Mouse (Mus musculus) small intestine, adult 2 months (tissue): ENCODE data around the gene Epdr1. TPM values are rescaled to one million over a fixed set of nuclear protein-coding genes. Genes with fewer than 3 reads are reported as not detected.

Source experiments
- H3K27ac ChIP-seq: fragments of 200-500 bp; 2 replicates; pipeline ENCODE4 v1.5.1; 2012; ENCODE audit warnings: low read depth, low read length, control low read depth, inconsistent platforms; ENCODE audit not compliant: insufficient read depth
- H3K27me3 ChIP-seq: fragments of 200-500 bp; 2 replicates; pipeline ENCODE4 v1.6.1; 2012; ENCODE audit warnings: mild to moderate bottlenecking, moderate library complexity, low read length, inconsistent platforms; ENCODE audit not compliant: control insufficient read depth, insufficient read depth
- H3K36me3 ChIP-seq: fragments of 200-500 bp; 2 replicates; pipeline ENCODE4 v1.6.1; 2012; ENCODE audit warnings: mild to moderate bottlenecking, low read length, control low read depth, inconsistent platforms; ENCODE audit not compliant: control insufficient read depth, insufficient read depth
- H3K4me1 ChIP-seq: fragments of 200-500 bp; 2 replicates; pipeline ENCODE4 v1.6.1; 2012; ENCODE audit warnings: low read length, inconsistent platforms, mixed read lengths; ENCODE audit not compliant: control insufficient read depth, insufficient read depth, insufficient read length
- H3K4me3 ChIP-seq: fragments of 200-500 bp; 2 replicates; pipeline ENCODE4 v1.5.1; 2012; ENCODE audit warnings: low read depth, mild to moderate bottlenecking, control low read depth, inconsistent platforms, low read length, moderate library complexity
- CTCF ChIP-seq: fragments of 200-500 bp; IDR thresholded peaks from 2 replicates; pipeline ENCODE4 v1.5.1; 2012; ENCODE audit warnings: low read depth, mild to moderate bottlenecking, control low read depth, inconsistent platforms, low read length, moderate library complexity, mixed read lengths; ENCODE audit not compliant: insufficient replicate concordance, insufficient read length; ENCODE audit errors: extremely low read depth
- POLR2A ChIP-seq: fragments of 200-500 bp; IDR thresholded peaks from 2 replicates; pipeline ENCODE4 v1.6.1; 2012; ENCODE audit warnings: low read depth, mild to moderate bottlenecking, control low read depth, inconsistent platforms, low read length, moderate library complexity
- WGBS: fragments of 180-500 bp; shearing (Covaris S2); methylation state at CpG from one replicate; pipeline ENCODE4 v1.1.7; 2018; 5-methylcytosine and 5-hydroxymethylcytosine counted together
- polyA plus RNA-seq: library from polyadenylated mRNA; depleted of rRNA; stranded (reverse); fragments of >200 nt; gene quantifications from 2 replicates; pipeline ENCODE4 v1.2.3, GENCODE M21; 2012; rRNA removed

Epdr1 gene
- polyA plus RNA-seq: 3.6 and 3.7 TPM in 2 replicates

DNA sequence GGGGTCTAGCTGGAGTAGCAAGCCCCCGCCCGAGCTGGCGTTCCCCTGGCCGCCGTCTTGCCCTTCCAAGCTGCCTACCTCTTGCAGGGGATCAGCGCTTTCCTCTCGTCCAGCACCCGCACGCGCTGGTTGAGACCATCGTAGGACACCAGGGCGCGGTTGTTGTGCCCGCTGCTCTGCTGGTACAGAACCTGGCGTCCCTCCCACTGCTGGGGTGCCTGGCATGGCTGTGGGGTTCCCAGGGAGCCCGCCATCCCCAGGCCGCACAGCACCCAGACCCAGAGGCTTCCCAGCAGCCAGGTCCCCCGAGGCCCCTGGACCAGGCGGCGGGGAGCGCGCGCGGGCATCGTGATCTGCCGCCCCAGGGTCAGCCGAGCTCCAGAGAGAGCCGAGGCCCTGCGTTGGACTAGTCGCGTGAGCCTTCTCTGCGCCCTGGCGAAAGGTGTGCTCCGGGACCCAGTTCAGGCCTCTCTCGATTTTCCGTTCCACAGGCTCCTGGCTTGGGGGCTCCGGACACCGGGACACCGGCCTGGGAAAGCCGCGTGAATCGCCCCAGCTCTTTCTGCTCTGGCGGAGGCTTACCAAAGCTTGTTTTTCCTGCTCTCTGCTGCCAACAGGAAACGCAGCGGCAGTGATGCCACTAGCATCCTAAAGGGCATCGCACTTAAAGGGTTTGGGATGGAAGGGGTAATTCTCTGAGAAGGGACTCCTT lies at the start of gene Epdr1:
TSS of gene Epdr1 (minus strand) at position 712 of the 712 bp plus-strand sequence.
- under 1% methylated on average over 46 of the region's 46 CpGs for WGBS
- no peak within 1 kb of the TSS for H3K27ac ChIP-seq

DNA sequence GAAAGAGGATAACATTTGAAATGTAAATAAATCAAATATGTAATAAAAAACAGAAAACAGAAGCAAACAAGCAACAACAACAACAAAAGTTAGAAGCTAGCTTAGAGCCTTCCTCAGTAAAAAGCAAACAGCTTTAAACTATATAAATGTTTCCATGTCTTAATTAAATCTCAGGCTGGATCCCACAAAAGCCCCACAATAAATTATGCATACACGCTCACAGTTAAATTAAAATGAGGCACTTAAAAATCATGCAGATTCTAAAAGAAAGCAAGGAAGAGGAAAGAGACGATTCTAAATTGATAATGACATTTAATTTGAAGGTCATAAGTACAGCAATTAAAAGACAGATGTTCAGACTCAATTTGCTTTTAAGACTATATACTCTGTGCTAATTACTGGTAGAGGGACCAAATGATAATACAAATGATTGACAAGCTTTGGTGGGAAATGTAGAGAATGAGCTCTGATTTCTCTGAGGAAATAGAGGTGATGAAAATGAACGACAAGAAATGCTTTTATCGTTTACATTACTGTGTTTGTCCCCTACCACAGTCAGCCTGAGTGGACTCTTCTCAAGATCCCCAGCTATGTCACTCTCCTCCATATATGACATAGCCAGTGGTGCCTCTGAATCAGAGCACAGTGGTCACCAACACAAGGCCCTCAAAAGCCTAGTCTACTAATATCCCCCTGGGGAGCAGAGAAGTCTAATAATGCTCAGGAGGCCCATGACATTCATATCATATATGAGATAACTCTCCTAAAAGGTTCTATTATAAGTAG lies 48.8 kb upstream of the Epdr1 start:
- Histone ChIP-seq H3K27ac (no peak overlapping the region), H3K36me3 (no peaks in the 10 kb centered on the region), H3K27me3 (no peaks in the 10 kb centered on the region), H3K4me3 (no peak overlapping the region), H3K4me1 (no peaks in the 10 kb centered on the region)
- TF ChIP-seq CTCF: no peak
- no peak for TF ChIP-seq POLR2A
- WGBS: 76% methylated on average over 4 of the region's 4 CpGs

More for the DNA sequence above, at the start of gene Epdr1:
- Histone ChIP-seq H3K36me3 (no peaks in the 10 kb centered on the region), H3K27me3 (peaks cover 12% of the 10 kb centered on the region), H3K4me1 (peaks cover 11% of the 10 kb centered on the region), H3K4me3 (peak within 1 kb of the TSS; percentile 73)
- TF ChIP-seq CTCF (peak; percentile 42; the same call in 1 of the 2 replicates), POLR2A (no peak)

DNA sequence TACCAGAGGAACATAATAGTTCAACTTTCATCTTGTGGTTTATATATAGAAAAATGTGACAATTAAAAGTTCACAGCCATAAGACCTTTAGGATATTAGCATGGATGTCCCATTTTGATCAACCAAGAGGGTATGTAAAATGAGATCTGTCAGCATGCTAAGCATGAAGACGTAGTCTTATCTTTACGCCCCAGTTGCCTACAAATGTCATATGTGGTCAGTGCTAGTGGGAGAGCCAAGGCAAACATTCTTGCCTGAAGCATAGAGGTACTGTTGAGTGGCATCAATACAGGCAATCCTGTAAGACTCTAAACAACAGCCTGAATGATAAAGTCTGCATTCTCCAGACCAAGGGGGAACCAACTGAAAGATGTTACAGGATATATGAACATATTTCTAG lies 32.7 kb upstream of the Epdr1 start:
- H3K4me1 ChIP-seq: no peaks in the 10 kb centered on the region
- H3K27ac ChIP-seq: no peak overlapping the region

DNA sequence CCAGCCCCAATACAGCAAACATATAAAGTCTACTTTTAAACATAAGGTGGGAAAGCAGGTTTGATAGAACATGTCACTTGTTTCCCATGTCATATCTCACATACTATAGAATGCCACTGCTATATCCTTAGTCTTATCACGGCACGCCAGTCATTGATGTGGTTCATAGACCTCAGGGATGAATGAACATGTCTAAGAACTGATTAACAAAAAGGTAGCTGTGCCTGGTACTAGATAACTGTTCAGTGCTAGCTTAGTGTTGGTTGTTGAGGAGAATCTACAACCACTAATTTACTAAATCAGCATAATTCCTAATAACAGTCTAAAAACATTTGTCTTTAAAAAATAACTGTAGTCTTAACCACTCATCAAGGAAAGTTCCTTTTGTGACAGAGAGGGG lies 30.1 kb upstream of the Epdr1 start:
- no peak overlapping the region for H3K27ac ChIP-seq
- H3K36me3 ChIP-seq: no peaks in the 10 kb centered on the region
- no peaks in the 10 kb centered on the region for H3K4me1 ChIP-seq
- TF ChIP-seq CTCF (no peak), POLR2A (no peak)
- H3K4me3 ChIP-seq: no peak overlapping the region
- peaks cover 2% of the 10 kb centered on the region; the same call in 1 of the 2 replicates for H3K27me3 ChIP-seq
- 89% methylated on average over 2 of the region's 2 CpGs for WGBS

More for the DNA sequence above, 32.7 kb upstream of the Epdr1 start:
- WGBS: 93% methylated on average over 2 of the region's 2 CpGs
- 0 out of 2 replicates have a peak, but pooled peaks cover 2% of the 10 kb centered on the region for H3K27me3 ChIP-seq
- no peak overlapping the region for H3K4me3 ChIP-seq
- TF ChIP-seq POLR2A: no peak
- no peak for TF ChIP-seq CTCF
- no peaks in the 10 kb centered on the region for H3K36me3 ChIP-seq

DNA sequence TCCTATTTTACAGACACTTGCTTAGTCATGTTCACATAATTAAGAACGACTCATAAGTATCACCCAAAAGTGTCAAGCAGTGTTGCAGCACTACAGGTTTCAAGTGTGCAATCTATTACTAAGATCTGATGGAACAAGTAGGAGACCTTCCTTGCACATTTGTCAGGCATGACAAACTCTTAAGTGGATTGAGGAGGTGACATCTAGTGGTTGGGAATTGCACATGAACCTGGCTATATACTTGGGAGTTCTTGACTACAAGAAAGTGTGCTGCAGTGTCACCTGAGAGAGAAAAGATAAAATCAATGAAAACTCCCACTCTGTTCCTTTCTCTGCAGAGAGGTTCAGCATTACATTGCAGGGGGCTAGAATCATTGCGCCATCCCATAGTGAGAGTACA lies 24.5 kb upstream of the Epdr1 start:
- Histone ChIP-seq H3K4me1 (no peaks in the 10 kb centered on the region), H3K27ac (no peak overlapping the region), H3K36me3 (no peaks in the 10 kb centered on the region), H3K27me3 (peaks cover 5% of the 10 kb centered on the region; the same call in 1 of the 2 replicates), H3K4me3 (no peak overlapping the region)
- WGBS: 56% methylated on average over 2 of the region's 2 CpGs
- TF ChIP-seq POLR2A: no peak
- no peak for TF ChIP-seq CTCF

DNA sequence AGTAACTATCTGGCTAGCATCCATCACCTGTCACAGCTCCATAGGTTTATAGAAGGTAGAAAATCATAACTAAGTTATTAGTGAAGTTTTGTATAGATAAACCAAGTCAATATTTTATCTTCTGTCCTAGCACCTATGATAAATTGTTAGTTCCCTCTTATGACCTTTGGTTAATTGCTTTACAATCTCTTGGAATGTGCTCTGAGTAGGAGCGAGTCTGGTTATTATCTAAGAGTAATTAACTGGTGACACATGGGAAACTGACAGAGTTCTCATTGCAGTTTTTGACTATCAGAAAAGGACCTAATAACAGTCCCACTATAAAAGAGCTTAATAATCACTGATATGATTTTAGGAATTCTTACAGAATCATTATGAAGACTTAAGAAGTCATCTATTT lies 23.8 kb upstream of the Epdr1 start:
- no peaks in the 10 kb centered on the region for H3K4me1 ChIP-seq
- TF ChIP-seq POLR2A: no peak
- no peak for TF ChIP-seq CTCF
- no peak overlapping the region for H3K27ac ChIP-seq
- H3K4me3 ChIP-seq: no peak overlapping the region
- H3K36me3 ChIP-seq: no peaks in the 10 kb centered on the region
- 22% methylated on average over 1 of the region's 1 CpGs for WGBS
- H3K27me3 ChIP-seq: peaks cover 5% of the 10 kb centered on the region; the same call in 1 of the 2 replicates

DNA sequence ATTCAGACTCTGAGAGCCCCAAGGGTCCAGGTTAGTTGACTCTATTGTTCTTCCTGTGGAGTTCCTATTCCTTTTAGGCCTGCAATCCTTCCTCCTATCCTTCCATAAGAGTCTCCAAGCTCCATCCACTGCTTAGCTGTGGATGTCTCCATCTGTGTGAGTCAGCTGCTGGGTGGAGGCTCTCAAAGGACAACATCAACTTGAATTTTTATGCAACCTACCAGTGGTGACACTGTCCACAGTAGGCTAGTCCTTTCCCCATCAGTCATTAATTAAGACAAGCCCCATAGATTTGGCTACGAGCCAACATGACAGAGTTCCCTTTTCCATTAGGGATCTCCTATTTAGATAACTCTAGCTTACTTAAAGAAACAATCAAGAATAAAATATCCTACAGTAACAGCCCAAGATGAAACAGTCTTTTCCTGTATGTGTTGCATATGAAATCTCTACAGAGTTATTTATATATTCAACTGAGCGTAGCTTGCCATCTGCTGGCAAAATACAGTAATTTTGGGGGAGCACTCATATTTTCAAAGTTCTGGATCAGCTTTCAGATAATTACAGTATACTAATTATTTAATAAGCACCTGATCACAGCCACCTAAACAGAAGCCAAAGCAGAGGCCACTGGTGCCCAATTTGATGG lies 20.6 kb upstream of the Epdr1 start:
- Histone ChIP-seq H3K27ac (no peak overlapping the region), H3K4me3 (no peak overlapping the region), H3K4me1 (no peaks in the 10 kb centered on the region), H3K36me3 (no peaks in the 10 kb centered on the region), H3K27me3 (peaks cover 3% of the 10 kb centered on the region; the same call in 1 of the 2 replicates)
- no peak for TF ChIP-seq CTCF
- TF ChIP-seq POLR2A: no peak
- 65% methylated on average over 2 of the region's 2 CpGs for WGBS
